Mouse (Mus musculus) adrenal gland, adult (tissue): ENCODE data around the gene Rai14.

ENCODE experiments used
- DNase-seq, 2 experiments: peaks; one replicate each; pipeline ENCODE4 v3.0.0; 2022 to 2023; ENCODE audit warnings: low spot score in 1 of 2; ENCODE audit not compliant: inconsistent age in 2 of 2

Rai14 gene

DNA sequence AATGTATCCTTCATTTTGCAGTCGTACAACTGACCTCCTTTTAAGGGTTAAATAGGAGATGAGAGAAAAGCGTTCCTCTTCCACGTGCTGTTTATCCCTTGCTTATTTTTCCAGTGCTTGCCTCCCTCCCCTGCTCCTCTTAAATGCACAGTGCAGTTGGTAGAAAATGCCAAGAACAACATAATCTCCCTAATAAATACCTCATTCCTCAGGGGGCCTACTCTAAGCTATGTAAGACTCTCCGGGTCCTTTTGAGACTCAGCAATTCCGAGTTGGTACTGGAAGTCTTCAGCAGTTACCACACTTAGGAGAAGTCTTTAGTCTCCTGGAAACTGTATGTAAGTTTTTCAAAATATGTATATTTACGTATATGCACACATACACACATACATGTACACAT is 22.9 kb downstream of the Rai14 start:
- no peak for DNase-seq

DNA sequence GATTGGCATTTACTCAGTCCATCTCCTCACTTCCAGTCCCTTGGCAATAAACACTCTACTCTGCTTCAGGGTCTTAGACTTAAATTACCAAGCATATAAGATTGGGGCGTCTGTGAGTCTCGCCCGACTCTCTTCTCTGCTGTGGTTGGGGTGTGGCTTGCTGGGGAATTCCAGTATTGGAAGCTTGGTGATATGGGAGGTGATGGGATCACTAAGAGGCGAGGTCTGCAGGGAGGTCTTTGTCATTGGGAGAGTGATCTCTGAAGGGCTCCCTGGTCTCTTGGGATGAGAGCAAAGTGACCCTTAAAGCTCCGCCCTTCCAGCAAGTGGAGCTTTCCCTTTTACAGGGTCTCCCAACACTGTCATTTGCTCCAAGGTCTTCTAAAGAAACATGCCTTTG is 23.5 kb downstream of the Rai14 start:
- DNase-seq = no peak

DNA sequence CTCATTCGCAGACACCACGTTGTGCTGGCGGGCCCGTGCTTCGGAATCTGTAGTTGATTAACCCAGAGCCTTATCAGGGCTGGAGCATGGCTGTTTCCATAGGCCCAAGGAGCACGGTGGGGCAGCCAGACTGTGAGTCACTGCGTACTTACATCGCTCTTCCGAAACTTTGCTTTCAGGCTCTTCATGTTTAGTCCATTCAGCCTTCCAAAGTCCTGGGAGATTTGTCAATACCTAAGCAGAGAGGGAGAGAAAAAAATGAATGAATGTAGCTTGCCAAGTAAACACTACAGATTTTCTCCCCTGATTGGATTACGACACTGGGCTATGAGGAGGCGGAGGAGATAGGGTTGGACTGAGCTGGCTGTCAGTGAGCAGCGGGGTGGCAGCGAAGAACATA is 24.2 kb downstream of the Rai14 start:
- DNase-seq = no peak

DNA sequence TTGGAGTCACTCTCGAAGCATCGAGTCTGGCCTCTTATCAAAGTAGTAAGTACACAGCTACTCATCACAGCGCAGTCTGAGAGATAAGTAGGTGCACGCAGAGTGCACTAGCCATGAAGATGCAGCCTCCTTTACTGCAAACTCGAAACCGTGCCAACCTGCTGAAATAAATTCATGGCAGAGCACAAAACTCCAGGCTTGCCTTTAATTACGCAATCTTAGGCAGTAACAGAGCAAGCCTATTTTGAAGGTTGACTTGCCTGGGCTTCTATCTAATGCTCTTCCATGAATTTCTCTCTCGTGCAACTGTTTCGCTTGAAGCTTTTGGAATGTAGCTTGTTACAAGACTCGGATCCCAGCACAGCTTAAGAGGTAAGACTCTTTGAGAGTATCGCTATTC is 25.1 kb downstream of the Rai14 start:
- DNase-seq = peak in 1 of 2 experiments; percentile 65

DNA sequence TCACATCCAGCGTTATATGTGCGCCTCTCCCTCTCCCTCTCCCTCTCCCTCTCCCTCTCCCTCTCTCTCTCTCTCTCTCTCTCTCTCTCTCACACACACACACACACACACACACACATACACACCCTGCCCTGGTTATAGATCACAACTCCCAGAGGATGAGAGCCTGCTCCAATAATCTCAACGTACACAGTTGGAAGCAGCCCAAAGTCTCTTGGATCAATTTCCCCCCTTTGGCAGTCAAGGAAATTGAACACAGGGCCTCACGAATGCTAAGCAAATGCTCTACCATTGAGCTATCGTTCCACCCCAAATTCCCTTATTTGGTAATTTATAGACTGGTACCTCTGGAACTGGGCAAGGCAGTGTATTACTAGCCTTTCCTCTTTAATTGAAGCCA is 25.7 kb downstream of the Rai14 start:
- no peak for DNase-seq

DNA sequence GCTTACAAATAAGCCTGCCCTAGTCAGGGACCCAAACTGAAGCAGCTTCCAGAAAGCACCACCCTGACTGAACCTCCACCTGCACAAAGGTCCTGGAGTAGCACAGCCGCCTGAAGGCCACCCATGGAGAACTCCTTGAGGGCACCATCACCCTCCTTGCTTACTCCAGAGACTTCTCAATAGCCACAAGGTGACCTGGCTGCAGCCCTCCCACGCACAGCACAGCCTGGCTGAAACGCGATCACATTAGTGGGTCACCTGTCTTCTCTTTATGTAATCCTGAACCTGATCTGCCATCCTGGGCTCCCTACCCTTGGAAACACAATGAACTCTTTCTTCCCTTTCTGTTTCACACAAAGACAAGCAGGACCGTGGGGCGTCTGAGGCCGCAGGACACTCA is 27.1 kb downstream of the Rai14 start:
- DNase-seq = no peak

DNA sequence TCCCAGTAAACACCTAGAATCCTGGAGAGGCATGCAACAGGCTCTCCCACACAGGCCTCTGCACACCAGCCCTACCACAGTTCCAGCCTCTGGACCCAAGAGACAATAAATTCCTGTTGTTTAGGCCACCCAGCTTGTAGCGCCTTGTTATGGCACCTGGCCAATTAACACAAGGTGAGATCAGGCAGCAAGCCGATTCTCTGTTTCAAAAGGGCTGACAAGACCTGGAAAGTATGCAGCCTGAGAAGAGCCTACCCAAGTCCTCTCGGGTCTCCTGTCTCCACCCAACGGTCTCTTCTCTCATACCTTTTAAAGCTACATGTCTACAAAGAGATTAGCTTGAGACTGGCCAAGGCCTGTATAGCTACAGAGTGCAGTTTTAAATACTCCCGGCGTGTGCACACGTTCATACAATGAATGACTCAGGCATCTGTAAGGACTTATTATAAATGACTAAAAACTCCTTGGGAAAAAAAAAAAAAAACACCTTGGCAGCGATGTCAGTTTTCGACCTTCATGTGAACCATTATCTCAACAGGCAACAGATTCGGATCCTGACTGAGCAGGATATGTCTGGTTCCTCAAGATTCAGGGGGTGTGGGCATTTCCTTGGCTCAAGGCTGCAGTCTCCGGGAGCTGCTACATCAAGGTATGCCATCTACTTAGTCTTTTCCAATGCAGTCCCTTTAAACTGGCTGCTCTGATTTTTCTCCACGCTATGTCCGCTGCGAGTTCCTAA is 28.6 kb downstream of the Rai14 start:
- peak; percentile 60 to 86 for DNase-seq

DNA sequence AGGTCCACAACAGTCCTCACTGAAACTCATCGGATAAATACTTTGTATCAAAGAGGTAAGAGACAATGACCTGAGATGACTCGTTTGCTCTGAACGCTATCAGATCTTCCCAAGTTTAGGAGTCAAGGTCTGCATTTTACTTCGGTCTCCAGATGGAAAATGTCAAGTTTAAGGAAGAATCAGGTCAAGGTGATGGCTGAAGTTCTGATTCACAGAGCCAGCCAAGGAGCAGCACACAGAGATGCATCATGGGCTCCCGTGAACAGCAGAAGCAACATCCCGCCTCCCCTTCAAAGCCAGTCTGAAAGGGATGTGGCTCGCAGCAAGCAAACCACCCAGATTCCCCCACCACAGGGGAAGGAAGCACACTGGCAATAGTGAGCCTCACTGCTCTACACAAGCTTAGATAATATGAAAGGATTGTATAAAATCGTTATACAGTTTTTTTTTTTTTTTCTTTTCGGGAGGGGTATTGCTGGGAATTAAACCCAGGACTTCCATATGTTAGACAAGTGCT is 30.7 kb downstream of the Rai14 start:
- DNase-seq = peak; percentile 60 to 81

DNA sequence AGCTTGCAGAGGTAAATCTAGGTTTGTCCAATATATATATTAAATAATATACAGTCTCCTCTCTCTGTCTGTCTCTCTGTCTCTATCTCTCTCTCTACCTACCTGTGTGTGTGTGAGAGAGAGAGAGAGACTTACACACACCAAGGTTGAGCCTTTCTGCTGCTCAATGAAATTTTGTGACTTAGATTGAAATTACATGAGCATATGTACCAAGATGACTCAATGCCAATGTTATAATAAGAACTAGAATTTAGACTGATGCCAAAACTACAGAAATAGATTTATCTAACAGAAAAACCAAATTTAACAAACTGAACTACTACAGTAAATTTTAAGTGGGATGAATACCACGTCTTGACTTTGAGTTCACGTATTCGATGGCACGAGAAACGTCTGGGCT is 33.9 kb downstream of the Rai14 start:
- DNase-seq = no peak

DNA sequence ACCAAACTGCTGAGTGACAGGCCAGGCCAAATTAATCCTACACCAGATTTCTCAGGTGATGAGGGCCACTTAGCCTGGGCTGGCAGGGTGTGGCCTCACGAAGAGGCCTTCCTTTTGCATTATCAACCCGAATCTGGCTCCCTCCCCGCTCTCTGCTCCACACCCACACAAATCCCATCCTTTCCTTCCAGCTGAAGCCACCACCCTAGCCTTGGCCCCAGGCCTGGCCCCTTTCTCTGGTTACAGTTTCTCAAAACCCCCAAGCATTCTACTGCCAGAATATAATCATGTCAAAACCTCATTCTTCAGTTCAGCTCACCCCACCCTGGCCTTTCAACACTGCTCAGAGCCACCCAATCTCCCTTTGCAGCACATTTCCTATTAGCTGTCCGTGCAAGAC is 34.9 kb downstream of the Rai14 start:
- no peak for DNase-seq

DNA sequence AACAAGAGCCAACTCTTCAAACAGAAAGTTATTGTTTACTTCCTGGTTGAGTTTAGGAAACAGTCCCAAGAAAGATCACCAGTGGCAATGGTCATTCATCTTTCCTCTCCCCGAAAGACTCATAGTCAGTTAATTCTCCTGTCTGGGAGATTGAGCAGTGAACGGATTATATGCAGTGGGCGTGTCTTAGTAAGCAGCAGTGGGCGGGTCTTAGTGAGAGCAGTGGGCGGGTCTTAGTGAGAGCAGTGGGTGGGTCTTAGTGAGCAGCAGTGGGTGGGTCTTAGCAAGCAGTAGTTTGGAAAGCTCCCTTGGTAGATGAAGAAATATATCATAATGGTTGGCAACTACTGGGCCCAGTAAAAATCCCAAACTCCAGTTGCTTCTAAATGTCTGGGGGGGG is 38.6 kb downstream of the Rai14 start:
- DNase-seq = no peak

DNA sequence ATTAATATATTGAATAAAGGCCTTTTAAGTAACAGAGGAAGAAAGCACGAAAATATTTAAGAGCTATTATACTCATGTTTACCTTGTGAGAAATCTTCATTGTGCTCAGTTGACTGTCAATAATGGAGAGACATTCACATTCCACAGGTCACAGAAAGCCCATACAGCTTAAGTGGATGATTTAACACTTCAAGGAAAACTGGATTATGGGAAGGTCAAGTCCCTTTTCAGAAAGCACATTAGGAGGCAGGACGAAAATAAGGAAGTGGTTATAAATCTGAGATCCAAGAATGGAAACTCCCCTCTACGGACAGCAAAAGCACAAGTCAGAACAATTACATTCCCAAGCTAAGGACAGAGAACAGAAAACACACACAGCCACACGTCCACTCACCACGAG is 41.5 kb downstream of the Rai14 start:
- DNase-seq = no peak

DNA sequence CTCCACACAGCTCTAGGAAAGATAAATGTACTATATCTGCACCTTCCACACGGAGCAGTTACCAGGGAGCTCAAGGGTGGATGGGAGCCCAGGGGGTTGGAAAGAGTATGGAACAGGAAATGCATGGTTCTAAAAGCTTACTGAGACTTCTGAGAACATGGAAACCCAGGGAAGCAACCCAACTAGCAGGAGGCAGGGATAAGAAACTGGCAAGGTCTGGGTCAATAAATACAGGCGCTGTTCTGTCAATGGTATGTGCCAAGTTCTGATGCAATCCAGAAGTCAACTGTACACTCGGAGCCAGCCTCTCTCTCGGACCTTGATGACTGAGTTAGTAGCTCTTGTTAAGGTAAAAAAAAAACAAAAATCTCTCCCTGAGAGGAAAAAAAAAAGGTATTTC is 42.6 kb downstream of the Rai14 start:
- DNase-seq = peak; percentile 73 to 91

DNA sequence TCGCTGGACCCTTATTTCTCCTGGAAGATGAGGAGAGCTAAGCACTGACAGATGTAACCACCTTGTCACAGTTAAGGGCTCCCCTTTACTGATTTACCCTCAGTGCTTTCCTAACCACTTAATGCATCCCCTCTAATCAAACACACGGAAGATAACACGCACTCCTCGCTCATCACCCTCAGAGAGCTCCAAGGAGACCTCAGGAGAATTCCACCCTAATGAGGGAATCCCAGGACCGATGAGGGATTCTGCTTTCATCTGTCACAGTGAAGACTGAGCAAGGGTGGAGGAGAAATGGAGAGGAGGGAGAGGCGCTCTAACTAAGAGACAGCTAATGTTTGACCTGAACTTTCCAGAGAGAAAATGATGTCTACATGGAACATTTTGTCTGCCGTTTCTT is 44.3 kb downstream of the Rai14 start:
- no peak for DNase-seq

DNA sequence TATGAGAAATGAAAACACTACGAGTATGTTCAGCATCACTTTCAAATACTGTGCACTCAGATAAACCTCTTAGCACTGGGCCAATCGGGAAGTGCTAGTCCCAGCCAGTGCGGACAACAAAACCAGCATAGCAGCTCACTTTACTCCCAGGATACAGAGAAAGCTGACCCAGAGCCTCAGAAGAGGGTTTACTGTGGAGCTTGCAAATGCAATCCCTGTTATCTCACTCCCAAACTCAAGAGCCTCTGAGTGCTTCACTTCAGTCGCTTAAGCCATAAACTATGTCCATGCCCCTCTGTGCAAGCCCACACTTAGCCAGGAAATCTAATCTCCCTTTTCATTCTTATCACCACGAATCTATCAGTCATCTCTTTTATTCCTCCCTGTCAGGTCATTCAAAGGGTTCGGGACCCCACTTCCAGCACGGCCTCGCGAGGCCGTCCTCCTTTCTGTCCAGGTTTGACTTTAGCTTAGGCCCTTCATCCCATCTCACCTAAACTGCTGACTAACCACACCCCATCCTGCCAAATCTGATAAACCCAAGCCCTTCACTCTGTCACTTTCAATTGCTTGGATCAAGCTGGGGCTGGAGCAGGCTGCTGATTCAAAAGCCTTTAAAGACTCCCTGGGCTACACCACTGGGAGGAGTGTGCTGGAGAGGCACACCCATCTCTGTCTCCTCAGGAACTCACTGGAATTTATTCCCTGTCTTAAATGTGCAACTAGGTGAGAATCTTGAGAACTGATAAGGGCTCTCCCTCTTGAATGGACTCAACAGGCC is 46.1 kb downstream of the Rai14 start:
- no peak for DNase-seq

DNA sequence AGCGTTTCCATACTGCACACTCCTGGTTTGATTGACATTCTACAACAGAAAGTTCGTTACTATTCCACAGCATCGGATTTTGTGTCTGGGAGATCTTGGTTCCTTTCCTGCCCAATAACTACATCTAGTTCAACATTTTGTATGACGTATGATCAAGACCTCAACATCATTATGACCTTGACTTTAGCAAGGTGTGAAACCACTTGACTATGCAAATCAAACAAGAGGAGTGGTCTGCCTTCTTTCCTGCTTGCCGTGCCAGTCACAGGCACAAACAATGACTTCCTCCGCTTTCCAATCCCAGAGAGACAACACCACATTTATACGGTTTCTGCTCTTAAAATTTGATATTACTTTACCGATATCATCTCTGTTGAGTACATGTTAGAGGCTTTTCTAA is 48.6 kb downstream of the Rai14 start:
- no peak for DNase-seq

DNA sequence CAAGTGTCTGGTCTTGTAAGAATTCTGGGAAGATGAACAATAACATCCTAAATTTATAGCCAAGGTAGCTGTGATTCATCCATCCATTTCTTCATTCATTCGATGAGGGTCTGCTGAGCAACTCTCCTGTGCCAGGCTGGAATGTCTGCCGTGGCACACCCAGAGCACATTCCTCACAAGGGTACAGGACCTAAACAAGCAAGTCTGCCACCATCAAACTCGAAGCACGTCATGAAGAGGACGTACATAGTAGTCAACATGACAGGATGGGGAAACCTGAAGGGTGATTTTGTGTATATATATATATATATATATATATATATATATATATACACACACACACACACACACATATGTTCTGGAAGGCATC is 49.9 kb downstream of the Rai14 start:
- no peak for DNase-seq

DNA sequence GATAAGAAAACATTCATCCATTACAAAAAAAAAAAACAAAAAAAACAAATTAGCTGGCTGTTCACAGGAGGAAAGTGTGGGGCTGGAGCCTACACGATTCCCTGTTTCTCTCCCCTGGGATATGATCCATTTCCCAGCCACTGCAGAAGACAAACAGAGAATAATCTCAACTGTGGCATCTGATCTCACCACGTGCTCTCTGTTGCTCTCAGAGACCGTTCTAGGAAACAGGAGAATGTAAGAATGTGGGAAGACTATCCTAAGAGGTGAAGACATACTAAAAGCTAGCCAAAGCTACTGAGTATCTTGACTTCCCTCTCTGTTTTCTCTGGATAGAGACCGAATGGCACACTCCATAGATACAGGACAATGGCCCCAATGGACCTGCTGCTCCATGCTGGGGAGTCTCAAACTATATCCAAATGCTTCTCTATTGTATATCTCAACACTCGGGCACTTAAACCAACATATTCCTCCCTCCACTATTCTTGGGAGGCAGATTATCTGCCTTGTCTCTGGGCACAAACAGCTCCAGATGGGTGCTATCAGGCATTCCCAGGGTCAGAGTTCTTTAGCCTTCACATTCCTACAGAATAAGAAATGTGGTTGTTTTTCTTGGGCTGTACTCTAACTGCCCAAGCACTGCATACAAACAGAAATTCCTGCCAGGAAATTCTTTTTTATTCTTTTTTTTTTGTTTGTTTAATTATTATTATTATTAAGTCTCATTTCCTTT is 50.5 kb downstream of the Rai14 start:
- DNase-seq = peak in 1 of 2 experiments; percentile 45

DNA sequence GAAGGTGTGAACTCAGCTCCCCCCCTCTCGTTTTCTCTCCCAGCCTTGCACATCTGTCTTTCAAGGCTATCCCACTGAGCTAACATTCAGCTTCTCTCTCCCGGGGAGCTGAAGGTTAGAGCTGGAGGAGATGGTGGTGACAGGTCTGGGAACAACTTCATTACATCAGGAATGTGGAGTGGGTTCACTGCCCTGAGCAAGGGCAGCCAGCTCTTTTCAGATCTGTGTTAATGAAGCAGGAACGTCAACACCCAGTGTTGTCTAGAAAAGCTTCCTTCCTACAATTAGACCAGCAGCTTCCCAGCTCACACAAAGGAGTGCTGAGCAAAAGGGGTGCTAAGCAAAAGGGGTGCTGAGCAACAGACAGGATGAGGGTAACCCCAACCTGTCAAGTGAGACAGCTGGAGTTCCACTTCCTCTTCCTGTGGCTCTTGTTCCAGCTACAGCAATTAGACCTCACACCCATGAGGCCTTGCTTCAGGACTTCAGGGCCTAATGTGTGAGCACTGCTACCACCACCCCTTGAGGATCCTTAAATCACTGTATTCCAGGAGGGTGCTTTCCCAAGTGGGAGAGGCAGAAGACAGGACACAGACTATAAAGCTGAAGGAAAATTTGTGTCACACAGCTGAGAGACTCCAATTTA is 52.3 kb downstream of the Rai14 start:
- no peak for DNase-seq

DNA sequence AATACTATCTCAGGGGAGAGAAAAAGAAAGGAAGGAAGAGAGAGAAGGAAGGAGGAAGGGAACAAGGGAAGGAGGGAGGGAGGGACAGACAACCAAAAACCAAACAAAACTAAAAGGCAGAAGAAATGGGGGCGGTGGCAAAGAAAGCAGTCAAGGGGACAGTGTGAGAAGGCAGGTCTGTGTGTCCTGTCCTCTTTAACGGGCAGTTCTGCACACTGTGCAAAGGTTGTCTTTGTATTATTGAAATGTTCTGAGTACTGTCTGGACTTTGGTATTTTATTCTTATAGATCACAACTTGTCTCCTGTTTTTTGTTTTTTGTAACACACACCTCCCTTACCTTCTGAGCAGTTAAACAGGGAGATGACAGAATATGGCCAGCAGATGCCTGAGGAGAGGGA is 55.6 kb downstream of the Rai14 start:
- DNase-seq = no peak

DNA sequence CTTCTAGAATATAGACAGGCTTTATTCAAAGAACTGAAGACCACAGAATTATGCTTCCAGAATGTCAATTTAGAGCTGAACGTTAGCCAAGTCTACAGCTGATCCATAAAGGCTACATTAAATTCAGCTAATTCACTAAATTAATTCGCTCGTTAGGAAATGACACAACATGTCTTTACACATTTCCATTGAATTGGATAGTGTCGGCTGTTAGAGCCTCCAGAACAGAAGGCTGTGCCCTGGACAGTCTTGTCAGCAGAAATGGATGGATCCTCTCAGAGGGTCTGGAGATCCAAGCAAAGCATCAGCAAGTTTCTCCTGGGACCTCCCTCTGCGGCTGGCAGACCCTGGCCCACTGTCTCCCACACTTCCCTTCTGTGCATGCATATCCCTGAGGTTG is 58.3 kb downstream of the Rai14 start:
- DNase-seq = no peak
